Mouse (Mus musculus) forebrain, postnatal 0 days (tissue): ENCODE results near the gene Klhl32. TPM values are rescaled to one million over a fixed set of nuclear protein-coding genes. Genes with fewer than 3 reads are reported as not detected.

Source experiments
- ATAC-seq: fragments of 200-750 bp; cut with Nextera tagmentation; 2 replicates; pipeline ENCODE4 v1.8.0; 2017; ENCODE audit warnings: mild to moderate bottlenecking, moderate library complexity
- DNase-seq: peaks from one replicate; pipeline ENCODE4 v3.0.0-alpha.2; 2015
- H3K27ac ChIP-seq: fragments of 300-500 bp; sonication (generic); 2 replicates; pipeline ENCODE4 v1.5.1; 2014; ENCODE audit warnings: low read depth, mild to moderate bottlenecking, antibody characterized with exemption, low read length, moderate library complexity, mixed read lengths
- H3K27me3 ChIP-seq: fragments of 300-500 bp; sonication (generic); 2 replicates; pipeline ENCODE4 v1.6.1; 2014; ENCODE audit warnings: mild to moderate bottlenecking, low read length, mixed read lengths; ENCODE audit not compliant: insufficient read depth
- H3K36me3 ChIP-seq: fragments of 300-500 bp; sonication (generic); 2 replicates; pipeline ENCODE4 v1.6.1; 2014; ENCODE audit warnings: mild to moderate bottlenecking, moderate library complexity; ENCODE audit not compliant: insufficient read depth
- H3K4me1 ChIP-seq: fragments of 300-500 bp; sonication (generic); 2 replicates; pipeline ENCODE4 v1.6.1; 2014; ENCODE audit warnings: antibody characterized with exemption; ENCODE audit not compliant: insufficient read depth
- H3K4me2 ChIP-seq: fragments of 300-500 bp; sonication (generic); 2 replicates; pipeline ENCODE4 v1.6.1; 2014; ENCODE audit warnings: low read depth, mild to moderate bottlenecking, moderate library complexity
- H3K4me3 ChIP-seq: fragments of 300-500 bp; sonication (generic); 2 replicates; pipeline ENCODE4 v1.5.1; 2014; ENCODE audit warnings: low read depth, low read length, mixed read lengths
- H3K9ac ChIP-seq: fragments of 300-500 bp; sonication (generic); 2 replicates; pipeline ENCODE4 v1.6.1; 2014; ENCODE audit warnings: mild to moderate bottlenecking
- H3K9me3 ChIP-seq: fragments of 300-500 bp; sonication (generic); 2 replicates; pipeline ENCODE4 v1.6.1; 2016; ENCODE audit warnings: low read length
- CTCF ChIP-seq: sonication (generic); IDR thresholded peaks from 2 replicates; pipeline ENCODE4 v1.5.1; 2016; ENCODE audit warnings: antibody characterized with exemption, control low read depth, low read depth
- WGBS: fragments of 180-500 bp; shearing (Covaris S2); extraction: QIAGEN DNeasy Blood & Tissue Kit; methylation state at CpG from one replicate; pipeline ENCODE4 v1.1.7; 2014; 5-methylcytosine and 5-hydroxymethylcytosine counted together
- polyA plus RNA-seq: library from polyadenylated mRNA; unstranded; fragments of >200 nt; fragmentation: Nextera tagmentation; extraction: Ambion mirVana; gene quantifications from 2 replicates; pipeline ENCODE4 v1.2.1, GENCODE M21; 2015
- total RNA-seq: library from RNA; depleted of rRNA; stranded (reverse); fragments of >200 nt; gene quantifications from 2 replicates; pipeline ENCODE4 v1.2.3, GENCODE M21; 2014

Klhl32 gene
- total and polyA plus RNA-seq, 2 experiments from 2014 or later, result 18.8 to 29.6 TPM

DNA sequence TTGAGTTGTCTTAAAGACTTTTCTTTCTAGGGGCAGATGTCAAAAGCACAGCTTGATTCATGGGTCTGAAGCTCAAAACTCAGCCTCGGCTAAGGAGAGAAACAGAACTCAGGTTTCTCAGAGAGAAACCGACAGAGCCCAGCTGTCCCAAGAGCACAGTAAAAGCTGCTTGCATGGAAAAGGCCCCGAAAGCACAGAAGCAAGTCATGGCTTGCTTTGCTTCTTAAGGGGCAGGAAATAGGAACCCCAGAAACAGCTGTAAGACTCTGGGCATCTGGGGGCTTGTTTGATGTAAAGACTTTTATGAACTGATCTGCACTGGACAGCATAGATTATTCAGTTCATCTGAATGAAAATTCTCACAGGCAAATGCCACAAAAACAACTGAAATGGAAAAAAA lies 53.1 kb downstream of the Klhl32 start:
- no peak overlapping the region for H3K9ac ChIP-seq
- WGBS, result 71% methylated on average over 3 of the region's 3 CpGs

DNA sequence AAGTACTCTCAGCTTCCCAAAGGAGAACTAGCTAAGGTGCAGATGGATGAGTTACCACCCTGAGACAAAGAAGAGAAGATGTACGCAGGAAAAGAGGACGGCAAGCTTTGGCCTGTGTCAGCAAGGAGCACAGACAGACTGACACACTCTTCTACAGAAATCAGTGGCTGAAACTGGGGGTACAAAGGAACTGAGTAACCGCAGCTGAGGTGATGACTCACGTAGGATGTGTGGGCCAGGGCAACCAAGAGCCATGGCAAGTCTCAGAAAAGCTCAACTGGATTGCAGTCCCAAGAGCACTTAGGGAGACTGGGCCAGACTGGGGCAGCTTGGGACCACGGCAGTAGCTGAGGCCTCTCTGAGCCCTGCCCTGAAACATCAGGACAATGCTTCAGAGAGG lies 53.6 kb downstream of the Klhl32 start:
- Histone ChIP-seq H3K4me1 (no peaks in the 10 kb centered on the region), H3K4me2 (no peak overlapping the region), H3K27me3 (no peaks in the 10 kb centered on the region), H3K4me3 (no peak overlapping the region), H3K27ac (no peak overlapping the region), H3K9ac (no peak overlapping the region), H3K36me3 (no peaks in the 10 kb centered on the region; the same call in 1 of the 2 replicates), H3K9me3 (no peaks in the 10 kb centered on the region)
- no peak for ATAC-seq
- DNase-seq, result no peak
- 91% methylated on average over 5 of the region's 5 CpGs for WGBS
- TF ChIP-seq CTCF, result no peak

More for the DNA sequence above, 53.1 kb downstream of the Klhl32 start:
- TF ChIP-seq CTCF, result no peak
- Histone ChIP-seq H3K27me3 (no peaks in the 10 kb centered on the region), H3K27ac (no peak overlapping the region), H3K36me3 (no peaks in the 10 kb centered on the region; the same call in 1 of the 2 replicates), H3K4me3 (no peak overlapping the region), H3K4me2 (no peak overlapping the region), H3K4me1 (no peaks in the 10 kb centered on the region), H3K9me3 (no peaks in the 10 kb centered on the region)
- DNase-seq (no peak), ATAC-seq (no peak)

DNA sequence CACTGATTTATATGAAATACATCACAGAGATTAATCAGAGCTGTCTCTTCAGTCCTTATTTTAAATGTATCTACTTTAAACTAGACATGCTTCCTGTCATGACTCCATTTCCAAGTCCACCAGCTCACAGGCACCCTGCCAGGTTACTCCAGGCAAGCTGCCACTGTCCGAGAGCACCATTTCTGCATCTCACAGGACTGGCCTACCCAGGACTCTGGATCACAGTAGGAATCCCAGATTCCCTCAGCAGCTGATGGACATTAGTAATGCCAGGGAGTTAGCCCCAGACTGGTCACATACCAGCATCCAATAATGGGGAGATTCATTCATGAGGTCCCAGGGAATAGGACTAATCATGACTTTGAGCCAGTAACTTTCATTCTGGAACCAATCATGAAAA lies 54.7 kb downstream of the Klhl32 start:
- DNase-seq (no peak), ATAC-seq (peak; percentile 39; the same call in 1 of the 2 replicates)
- WGBS, result 45% methylated on average over 1 of the region's 1 CpGs
- no peak overlapping the region for H3K4me2 ChIP-seq
- no peaks in the 10 kb centered on the region for H3K4me1 ChIP-seq
- TF ChIP-seq CTCF, result no peak
- H3K27ac ChIP-seq, result no peak overlapping the region
- H3K9me3 ChIP-seq, result no peaks in the 10 kb centered on the region
- no peak overlapping the region for H3K9ac ChIP-seq
- H3K27me3 ChIP-seq, result no peaks in the 10 kb centered on the region
- H3K4me3 ChIP-seq, result no peak overlapping the region
- H3K36me3 ChIP-seq, result no peaks in the 10 kb centered on the region; the same call in 1 of the 2 replicates

DNA sequence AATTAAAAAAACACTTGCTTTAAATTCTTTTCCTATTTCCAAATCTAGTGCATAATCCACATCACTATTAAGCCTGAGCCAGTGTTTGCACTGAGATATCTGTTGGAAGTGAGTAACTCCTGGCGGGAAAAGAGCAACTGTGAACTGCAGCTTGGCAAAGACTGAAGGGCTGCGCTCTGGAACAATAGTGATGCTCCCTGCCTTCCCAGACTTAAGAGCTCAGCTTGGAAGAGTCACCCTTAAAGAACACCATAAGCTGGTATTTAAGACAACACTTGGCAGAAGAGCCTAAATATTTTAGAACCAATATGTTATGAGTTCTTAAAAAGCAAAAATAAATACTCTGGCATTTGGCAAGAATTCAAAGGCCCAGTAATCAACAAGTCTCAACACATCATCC lies 55.7 kb downstream of the Klhl32 start:
- H3K4me1 ChIP-seq, result no peaks in the 10 kb centered on the region
- H3K27me3 ChIP-seq, result no peaks in the 10 kb centered on the region
- no peak overlapping the region for H3K9ac ChIP-seq
- ATAC-seq (no peak), DNase-seq (no peak)
- H3K9me3 ChIP-seq, result no peaks in the 10 kb centered on the region
- H3K4me3 ChIP-seq, result no peak overlapping the region
- TF ChIP-seq CTCF, result no peak
- no peaks in the 10 kb centered on the region; the same call in 1 of the 2 replicates for H3K36me3 ChIP-seq
- 52% methylated on average over 2 of the region's 2 CpGs for WGBS
- no peak overlapping the region for H3K4me2 ChIP-seq
- H3K27ac ChIP-seq, result no peak overlapping the region

DNA sequence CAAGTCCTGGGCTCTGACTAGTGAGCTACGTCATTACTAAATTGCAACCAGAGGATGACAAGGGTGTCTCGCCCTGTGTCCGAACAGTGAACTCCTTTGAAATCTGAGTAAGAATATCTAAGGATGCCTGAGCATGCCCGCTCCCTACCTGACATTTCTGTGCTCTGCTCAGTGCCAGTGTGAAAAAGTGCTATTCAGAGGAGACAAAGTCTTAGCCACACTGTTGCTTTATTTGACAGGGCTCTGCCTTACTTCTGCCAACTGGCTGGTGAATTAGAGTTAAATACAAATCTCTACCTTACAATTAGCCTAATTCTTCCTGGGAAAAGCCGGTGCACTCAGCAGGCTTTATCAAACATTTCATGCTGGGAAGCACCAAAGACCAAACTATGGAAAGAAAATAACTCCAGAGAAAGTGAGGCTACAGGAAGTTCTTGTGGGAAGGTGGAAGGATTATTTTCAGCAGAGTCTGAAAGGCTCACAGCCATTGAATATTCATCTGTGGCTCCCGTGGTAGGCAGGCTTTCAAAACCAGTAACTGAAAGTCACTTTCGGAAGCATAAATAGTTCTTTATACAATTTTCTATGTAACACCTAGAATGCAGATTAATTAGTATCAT lies 57.1 kb downstream of the Klhl32 start:
- Histone ChIP-seq H3K4me2 (no peak overlapping the region), H3K27ac (no peak overlapping the region), H3K4me3 (no peak overlapping the region), H3K9me3 (no peaks in the 10 kb centered on the region), H3K9ac (no peak overlapping the region), H3K4me1 (no peaks in the 10 kb centered on the region), H3K27me3 (no peaks in the 10 kb centered on the region), H3K36me3 (no peaks in the 10 kb centered on the region; the same call in 1 of the 2 replicates)
- WGBS, result 12% methylated on average over 7 of the region's 7 CpGs
- TF ChIP-seq CTCF, result no peak
- DNase-seq (no peak), ATAC-seq (no peak)

DNA sequence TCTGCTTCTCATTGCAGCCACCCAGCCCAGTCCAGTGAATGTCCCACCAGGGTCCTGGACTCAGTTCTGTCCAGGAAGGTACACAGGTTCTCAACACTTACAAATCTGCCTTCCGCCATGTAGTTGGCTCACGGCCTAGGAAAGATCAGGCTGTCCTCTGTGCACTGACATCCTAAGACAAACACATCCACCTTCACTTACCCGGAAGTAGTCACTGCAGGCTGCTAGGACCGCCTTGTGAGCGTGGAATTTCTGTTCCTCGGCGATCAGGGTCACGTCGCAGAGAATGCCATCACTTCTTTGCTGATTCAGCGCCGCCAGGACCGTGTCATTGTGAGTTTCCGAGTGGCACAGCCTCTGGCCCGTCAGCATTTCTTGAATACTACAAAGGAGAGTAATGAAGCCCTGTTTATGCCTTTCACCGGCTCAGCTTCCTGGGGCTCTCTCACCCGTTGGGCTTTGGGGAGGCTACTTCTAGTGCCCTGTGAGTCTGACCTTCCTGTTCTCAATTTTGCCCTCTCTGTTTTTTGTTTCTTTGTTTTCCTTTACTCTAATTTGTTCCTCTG lies 58.4 kb downstream of the Klhl32 start:
- peak; percentile 53 for ATAC-seq
- H3K36me3 ChIP-seq, result no peaks in the 10 kb centered on the region
- H3K9ac ChIP-seq, result no peak overlapping the region
- H3K27me3 ChIP-seq, result no peaks in the 10 kb centered on the region
- H3K9me3 ChIP-seq, result no peaks in the 10 kb centered on the region
- 0 out of 2 replicates have a peak overlapping the region, but pooled peaks have one; percentile 1 for H3K4me2 ChIP-seq
- no peak for TF ChIP-seq CTCF
- no peaks in the 10 kb centered on the region for H3K4me1 ChIP-seq
- no peak for DNase-seq
- H3K27ac ChIP-seq, result no peak overlapping the region
- WGBS, result 19% methylated on average over 16 of the region's 16 CpGs
- no peak overlapping the region for H3K4me3 ChIP-seq

DNA sequence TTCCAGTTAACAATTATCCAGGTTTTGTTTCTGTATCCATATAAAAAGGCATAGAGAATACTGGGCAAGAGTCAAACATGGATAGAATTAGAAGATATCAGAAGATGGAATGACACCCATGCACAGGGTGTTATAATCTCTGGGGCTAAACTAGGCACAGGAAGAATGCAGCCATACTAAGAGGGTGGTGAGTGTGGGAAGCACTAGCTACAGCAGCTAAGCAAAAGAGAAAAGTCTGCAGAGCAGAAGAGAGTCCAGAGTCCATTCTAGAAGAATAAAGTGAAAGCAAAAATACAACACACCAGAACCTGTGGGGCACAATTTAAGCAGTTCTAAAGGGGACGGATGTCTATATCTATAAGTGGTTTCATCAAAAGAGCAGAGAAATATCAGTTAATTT lies 61.6 kb downstream of the Klhl32 start:
- no peak overlapping the region for H3K27ac ChIP-seq
- no peaks in the 10 kb centered on the region for H3K4me1 ChIP-seq
- no peaks in the 10 kb centered on the region for H3K27me3 ChIP-seq
- no peak for ATAC-seq
- DNase-seq, result no peak
- WGBS, result 88% methylated on average over 1 of the region's 1 CpGs
- no peak overlapping the region for H3K4me3 ChIP-seq
- no peak overlapping the region for H3K9ac ChIP-seq
- no peaks in the 10 kb centered on the region for H3K36me3 ChIP-seq
- H3K4me2 ChIP-seq, result no peak overlapping the region
- no peak for TF ChIP-seq CTCF
- no peaks in the 10 kb centered on the region for H3K9me3 ChIP-seq
